Mouse (Mus musculus) cerebellum, adult 2 months (tissue): ENCODE data around the gene Orm3. TPM values are rescaled to one million over a fixed set of nuclear protein-coding genes. Genes with fewer than 3 reads are reported as not detected.

Experiments
- DNase-seq, 2 experiments: peaks; one replicate each; pipeline ENCODE4 v3.0.0; 2021
- H3K27ac ChIP-seq: fragments of 200-500 bp; 2 replicates; pipeline ENCODE4 v1.5.1; 2012; ENCODE audit warnings: low read length, control low read depth, inconsistent platforms; ENCODE audit not compliant: insufficient read depth
- H3K27me3 ChIP-seq: fragments of 200-500 bp; 2 replicates; pipeline ENCODE4 v1.6.1; 2012; ENCODE audit warnings: inconsistent platforms, mild to moderate bottlenecking, low read length, moderate library complexity; ENCODE audit not compliant: control insufficient read depth, insufficient read depth
- H3K4me1 ChIP-seq: fragments of 200-500 bp; 2 replicates; pipeline ENCODE4 v1.6.1; 2011; ENCODE audit warnings: low read length; ENCODE audit not compliant: control insufficient read depth, insufficient read depth
- H3K4me3 ChIP-seq: fragments of 200-500 bp; replicated peaks from 2 replicates; pipeline ENCODE3; 2011; ENCODE audit warnings: mild to moderate bottlenecking, low read depth, low read length, control low read depth; ENCODE audit not compliant: insufficient read depth
- CTCF ChIP-seq: fragments of 200-500 bp; IDR thresholded peaks from 2 replicates; pipeline ENCODE4 v1.5.1; 2011; ENCODE audit warnings: low read depth, mild to moderate bottlenecking, control low read depth, low read length, moderate library complexity, borderline replicate concordance; ENCODE audit not compliant: insufficient read depth
- POLR2A ChIP-seq: fragments of 200-500 bp; IDR thresholded peaks from 2 replicates; pipeline ENCODE4 v1.6.1; 2011; ENCODE audit warnings: low read length, control low read depth, borderline replicate concordance; ENCODE audit not compliant: insufficient read depth
- WGBS: fragments of 180-500 bp; shearing (Covaris S2); methylation state at CpG from one replicate; pipeline ENCODE4 v1.1.7; 2018; 5-methylcytosine and 5-hydroxymethylcytosine counted together
- polyA plus RNA-seq: library from polyadenylated mRNA; depleted of rRNA; stranded (reverse); fragments of >200 nt; gene quantifications from 2 replicates; pipeline ENCODE4 v1.2.3, GENCODE M21; 2012

The Orm3 gene
- polyA plus RNA-seq, 1 experiment = not detected

- no peak for DNase-seq
- 91% methylated on average over 4 of the region's 4 CpGs for WGBS
- Histone ChIP-seq H3K4me1 (no peaks in the 10 kb centered on the region), H3K27me3 (no peaks in the 10 kb centered on the region), H3K4me3 (no peak overlapping the region), H3K27ac (no peak overlapping the region)
- TF ChIP-seq POLR2A (no peak), CTCF (no peak)
These were observed 9.3 kb upstream of the Orm3 start for GRCm38 (mm10) chr4:63346659-63347058.

- Histone ChIP-seq H3K4me1 (no peaks in the 10 kb centered on the region), H3K27ac (no peak overlapping the region), H3K4me3 (no peak overlapping the region), H3K27me3 (no peaks in the 10 kb centered on the region)
- 47% methylated on average over 6 of the region's 6 CpGs for WGBS
- TF ChIP-seq POLR2A = no peak
- no peak for TF ChIP-seq CTCF
- DNase-seq = no peak
These were observed 7.4 kb upstream of the Orm3 start for GRCm38 (mm10) chr4:63348524-63348923.

GRCm38 (mm10) chr4:63356981-63357570 is 1.1 kb downstream of the Orm3 start:
- no peaks in the 10 kb centered on the region for H3K4me1 ChIP-seq
- H3K4me3 ChIP-seq = no peak overlapping the region
- TF ChIP-seq CTCF = no peak
- TF ChIP-seq POLR2A = no peak
- H3K27me3 ChIP-seq = no peaks in the 10 kb centered on the region
- no peak for DNase-seq
- no peak overlapping the region for H3K27ac ChIP-seq
- WGBS = 93% methylated on average over 2 of the region's 2 CpGs

- H3K4me3 ChIP-seq = no peak overlapping the region
- no peaks in the 10 kb centered on the region for H3K4me1 ChIP-seq
- 48% methylated on average over 6 of the region's 6 CpGs for WGBS
- DNase-seq = no peak
- TF ChIP-seq POLR2A (no peak), CTCF (no peak)
- no peak overlapping the region for H3K27ac ChIP-seq
- H3K27me3 ChIP-seq = no peaks in the 10 kb centered on the region
These were observed 3.9 kb downstream of the Orm3 start for GRCm38 (mm10) chr4:63359861-63360260.

GRCm38 (mm10) chr4:63362150-63362549 is 6.2 kb downstream of the Orm3 start, which contains the start of gene Orm2:
Gene Orm2 (plus strand): TSS chr4:63362449.
- 38% methylated on average over 5 of the region's 5 CpGs for WGBS
- TF ChIP-seq POLR2A = no peak
- TF ChIP-seq CTCF = no peak

GRCm38 (mm10) chr4:63368577-63368976 is 12.6 kb downstream of the Orm3 start:
- 11% methylated on average over 4 of the region's 4 CpGs for WGBS

More at GRCm38 (mm10) chr4:63362150-63362549, 6.2 kb downstream of the Orm3 start, which contains the start of gene Orm2:
- Histone ChIP-seq H3K4me3 (no peak within 1 kb of the TSS), H3K27me3 (no peaks in the 10 kb centered on the region), H3K4me1 (no peaks in the 10 kb centered on the region), H3K27ac (no peak within 1 kb of the TSS)
- no peak for DNase-seq

GRCm38 (mm10) chr4:63370897-63371296 is 14.9 kb downstream of the Orm3 start:
- Histone ChIP-seq H3K4me3 (no peak overlapping the region), H3K4me1 (no peaks in the 10 kb centered on the region), H3K27ac (no peak overlapping the region), H3K27me3 (no peaks in the 10 kb centered on the region)
- DNase-seq = no peak
- WGBS = 37% methylated on average over 7 of the region's 7 CpGs
- TF ChIP-seq CTCF (no peak), POLR2A (no peak)

More at GRCm38 (mm10) chr4:63368577-63368976, 12.6 kb downstream of the Orm3 start:
- H3K27me3 ChIP-seq = no peaks in the 10 kb centered on the region
- DNase-seq = peak; percentile 60 to 77
- no peak overlapping the region for H3K27ac ChIP-seq
- no peak overlapping the region for H3K4me3 ChIP-seq
- TF ChIP-seq POLR2A = no peak
- peak; percentile 95 for TF ChIP-seq CTCF
- no peaks in the 10 kb centered on the region for H3K4me1 ChIP-seq

- no peak; the same call in 1 of the 2 replicates for TF ChIP-seq CTCF
- no peak for TF ChIP-seq POLR2A
- H3K4me3 ChIP-seq = no peak overlapping the region
- no peak for DNase-seq
- no peak overlapping the region for H3K27ac ChIP-seq
- 79% methylated on average over 3 of the region's 3 CpGs for WGBS
- H3K4me1 ChIP-seq = no peaks in the 10 kb centered on the region
- no peaks in the 10 kb centered on the region for H3K27me3 ChIP-seq
These were observed 15.9 kb downstream of the Orm3 start for GRCm38 (mm10) chr4:63371890-63372289.
